Mouse (Mus musculus) cerebellum, adult 9-11 months (tissue): Measurements from ENCODE around the gene Col17a1.

Experiments
- DNase-seq: peaks from one replicate; pipeline ENCODE4 v3.0.0; 2022

Col17a1 gene

GRCm38 (mm10) chr19:47691994-47692393, at the start of gene Col17a1:
Gene Col17a1 (minus strand): TSS chr19:47692094.
- no peak for DNase-seq

DNA sequence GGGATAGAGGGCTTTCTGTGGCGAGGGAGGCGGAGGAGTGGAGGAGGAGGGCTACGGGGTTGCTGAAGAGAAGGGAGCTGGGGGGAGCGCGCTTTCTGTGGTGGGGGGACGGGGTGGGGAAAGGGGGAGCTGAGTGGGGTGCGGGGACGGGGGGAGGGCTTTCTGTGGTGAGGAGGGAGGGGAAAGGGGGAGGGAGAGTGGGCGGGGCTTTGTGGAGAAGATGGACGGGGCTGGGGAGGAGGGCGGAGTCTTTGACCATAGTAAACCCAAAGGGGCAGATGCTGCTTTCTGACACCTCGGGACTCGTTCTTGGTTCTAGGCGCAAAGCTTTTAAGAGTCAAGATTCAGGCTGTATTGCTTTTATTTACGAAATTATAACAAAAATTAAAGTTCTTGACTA, 40.0 kb upstream of the Col17a1 start:
- DNase-seq = no peak

GRCm38 (mm10) chr19:47731071-47731881, 39.4 kb upstream of the Col17a1 start, which contains the start of gene Sfr1:
Gene Sfr1 (plus strand): TSS chr19:47731682.
- DNase-seq = peak; percentile 99

DNA sequence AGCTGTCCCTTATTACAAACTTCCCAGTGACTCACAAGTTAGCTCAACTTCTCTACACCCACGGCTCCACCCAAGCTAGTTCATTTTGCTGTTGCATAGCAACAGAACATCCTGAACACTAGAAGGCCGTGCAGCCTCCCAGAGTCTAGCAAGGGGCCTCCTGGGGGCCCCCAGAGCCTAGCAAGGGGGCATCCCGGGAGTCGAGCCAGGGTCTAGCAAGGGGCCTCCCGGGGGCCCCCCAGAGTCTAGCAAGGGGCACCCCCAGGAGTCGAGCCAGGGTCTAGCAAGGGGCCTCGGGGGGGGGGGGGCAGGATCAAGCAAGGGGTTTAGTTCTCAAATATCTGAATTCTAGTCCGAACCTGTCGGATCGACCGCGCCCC, 38.8 kb upstream of the Col17a1 start:
- DNase-seq = no peak

DNA sequence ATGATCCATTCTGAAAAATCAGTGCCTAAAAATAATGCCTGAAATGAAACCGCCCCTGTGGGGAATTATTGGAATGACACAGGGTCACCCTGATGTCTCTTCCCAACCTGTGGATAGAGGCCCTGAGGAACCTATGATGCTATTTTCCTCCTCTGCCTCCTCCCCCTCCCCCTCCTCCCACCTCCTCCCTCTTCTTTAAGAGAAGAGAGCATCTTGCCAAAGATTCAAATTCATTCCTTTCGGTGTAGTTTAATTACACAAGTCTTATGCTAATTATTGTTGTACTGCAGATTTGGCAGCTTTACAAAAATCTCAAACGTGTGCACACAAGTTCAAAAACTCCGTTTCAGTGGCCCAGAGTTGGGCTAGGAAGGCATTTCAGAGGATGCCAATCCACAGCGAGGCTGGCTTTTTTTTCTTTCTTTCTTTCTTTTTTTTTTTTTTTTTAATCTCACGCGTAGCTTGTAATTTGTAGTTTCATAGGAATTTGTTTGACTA, 33.8 kb upstream of the Col17a1 start:
- DNase-seq = no peak

- no peak for DNase-seq
Measured at GRCm38 (mm10) chr19:47724903-47725302, 33.0 kb upstream of the Col17a1 start.

DNA sequence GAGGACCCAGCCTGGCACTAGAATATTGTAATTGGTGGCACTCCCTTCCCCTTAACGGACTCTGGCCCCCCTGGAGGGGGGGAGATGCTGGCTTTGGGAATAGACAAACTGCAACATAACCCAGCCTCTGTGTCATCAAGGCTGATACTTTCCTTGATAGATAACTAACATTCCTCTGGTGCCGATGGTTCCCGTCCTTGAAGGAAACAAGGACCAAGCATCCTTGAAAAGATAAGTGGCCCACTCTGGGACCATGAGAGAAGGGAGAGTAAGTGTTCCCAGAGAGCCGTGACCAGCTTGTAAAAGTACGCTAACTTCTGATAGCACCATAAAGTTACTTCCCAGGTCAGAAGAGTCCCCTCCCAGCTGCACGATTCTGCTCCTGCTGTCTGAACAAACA, 30.6 kb upstream of the Col17a1 start:
- no peak for DNase-seq

- no peak for DNase-seq
Measured at GRCm38 (mm10) chr19:47719147-47719546, 27.3 kb upstream of the Col17a1 start.

GRCm38 (mm10) chr19:47716144-47716543, 24.2 kb upstream of the Col17a1 start:
- DNase-seq = no peak

DNA sequence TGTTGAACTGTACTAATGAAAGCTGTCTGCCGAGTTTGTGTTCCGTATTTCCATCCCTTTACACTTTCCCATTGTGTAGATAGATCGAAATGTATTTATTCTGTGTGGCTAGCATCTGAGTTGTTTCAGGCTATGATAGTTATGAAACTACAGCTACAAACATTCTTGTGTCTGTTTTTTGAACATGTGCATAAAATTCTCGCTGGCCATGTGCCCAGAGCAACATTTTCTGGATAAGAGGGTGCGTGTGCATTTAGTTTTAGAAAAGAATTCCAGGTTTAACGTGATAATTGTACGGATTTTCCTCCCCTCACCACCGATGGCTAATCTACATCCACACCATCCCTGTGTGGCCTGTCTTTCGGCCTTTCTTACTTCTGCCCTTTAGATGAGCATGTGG, 21.6 kb upstream of the Col17a1 start:
- DNase-seq = no peak

DNA sequence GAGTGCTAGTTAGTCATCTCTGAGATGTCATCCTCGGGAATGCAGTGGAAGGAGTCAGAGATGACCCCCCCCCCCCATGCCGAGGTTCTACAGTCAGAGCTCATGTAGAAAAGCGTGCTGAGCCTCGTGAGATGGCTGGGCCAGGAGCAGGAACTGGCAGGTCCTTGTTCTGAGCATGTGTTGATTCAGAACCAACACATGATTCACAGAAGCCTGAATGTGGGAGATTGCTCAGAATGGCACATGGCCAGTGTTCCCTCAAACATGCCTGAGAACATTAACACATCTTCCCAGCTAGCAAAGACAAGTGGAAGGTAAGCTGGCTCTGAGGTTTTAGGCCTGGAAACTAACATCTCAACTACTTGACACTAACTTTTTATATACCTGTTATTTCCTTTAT, 18.5 kb upstream of the Col17a1 start:
- no peak for DNase-seq

DNA sequence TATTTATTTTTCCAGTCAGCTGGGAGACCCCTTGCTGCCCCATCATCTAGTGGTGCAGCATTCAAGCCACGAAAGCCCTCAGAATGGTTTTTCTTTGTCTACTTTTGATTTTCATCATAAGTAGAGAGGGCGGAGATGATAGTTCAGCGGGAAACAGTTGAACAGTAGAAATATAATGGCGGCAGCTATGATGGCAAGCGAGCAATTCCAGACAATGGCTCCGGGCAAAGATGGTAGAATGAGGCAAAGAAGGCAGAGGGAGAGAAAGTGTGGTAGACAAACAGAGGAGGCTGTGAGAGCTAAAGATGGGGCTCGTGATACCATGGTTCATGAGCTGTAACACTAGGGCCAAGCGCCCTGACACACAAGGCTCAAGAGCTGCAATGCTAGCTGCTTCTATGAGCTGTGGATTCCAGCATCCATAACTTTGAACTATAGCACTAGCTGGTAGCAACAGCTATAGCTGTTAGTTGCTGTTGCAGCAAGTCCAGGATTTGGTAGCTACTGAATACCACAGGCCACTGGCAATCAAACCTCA, 13.9 kb upstream of the Col17a1 start:
- DNase-seq = no peak

DNA sequence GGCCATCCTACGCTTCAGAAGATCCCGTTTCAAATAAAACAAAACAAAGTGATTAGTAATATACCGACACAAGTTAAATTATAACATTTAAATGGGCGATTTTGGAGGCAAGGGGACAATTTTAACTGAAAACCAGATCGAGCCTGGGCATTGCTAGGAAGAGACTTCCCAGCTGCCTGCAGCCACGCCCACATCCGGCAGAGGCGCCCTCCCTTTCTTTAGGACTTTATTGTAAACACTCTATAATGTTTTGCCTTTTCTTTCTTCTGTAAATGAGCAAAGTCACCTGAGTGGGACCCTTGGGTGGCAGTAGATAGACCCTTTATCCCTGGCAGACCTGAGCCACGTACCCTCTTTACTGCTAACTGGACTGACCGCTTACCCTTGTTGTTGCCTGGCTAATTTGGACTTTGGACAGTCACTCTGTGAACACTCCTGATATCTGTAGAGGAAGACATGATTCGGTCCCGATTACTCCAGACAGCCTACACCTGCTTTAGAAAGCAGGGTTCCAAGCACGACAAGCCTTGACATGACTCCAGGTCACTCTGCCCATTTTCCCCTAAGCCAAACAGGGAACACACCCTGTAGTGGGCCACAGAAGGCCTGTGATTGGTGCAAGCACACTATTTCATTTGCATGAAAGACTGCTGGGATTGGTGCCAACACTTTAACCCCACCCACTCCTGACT, 13.3 kb upstream of the Col17a1 start:
- DNase-seq = no peak

DNA sequence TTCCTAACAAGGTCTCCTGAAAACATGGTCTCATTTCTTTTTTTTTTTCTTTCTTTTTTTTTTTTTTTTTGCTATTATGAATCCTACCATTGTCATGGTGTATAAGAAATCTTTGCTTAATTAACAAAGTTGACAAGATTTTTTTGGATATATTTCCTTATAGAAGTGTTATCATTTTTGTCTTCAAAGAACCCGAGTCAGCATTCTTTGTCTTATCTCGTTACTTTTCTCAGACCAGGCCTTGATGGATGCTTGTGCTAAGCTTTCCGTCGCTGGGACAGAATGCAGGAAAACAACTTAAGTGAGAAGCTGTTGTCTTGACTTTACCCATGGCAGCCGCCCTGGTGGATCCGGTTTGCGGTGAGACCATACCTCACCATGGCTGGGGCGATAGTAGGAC, 8.6 kb upstream of the Col17a1 start:
- DNase-seq = no peak

DNA sequence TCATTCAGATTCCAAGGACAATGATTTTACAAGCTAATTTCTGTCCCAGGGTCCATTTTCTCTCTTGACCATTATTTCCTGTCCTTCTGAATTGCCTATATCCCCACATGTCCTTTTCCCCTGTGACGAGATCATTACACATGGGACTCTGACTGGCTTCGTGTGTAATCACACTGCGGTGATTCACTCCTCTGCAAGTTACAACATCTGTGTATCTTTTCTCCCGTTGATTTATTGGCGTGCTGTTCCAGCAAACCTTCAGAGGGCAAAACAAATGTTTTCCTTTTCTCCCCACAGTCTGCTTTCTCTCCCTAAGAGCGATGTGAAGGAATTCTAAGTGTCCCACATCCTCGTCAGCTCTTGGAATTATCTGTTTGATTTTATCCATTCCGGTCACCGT, 7.8 kb upstream of the Col17a1 start:
- no peak for DNase-seq

- DNase-seq = no peak
Measured at GRCm38 (mm10) chr19:47698266-47698665, 6.4 kb upstream of the Col17a1 start.

DNA sequence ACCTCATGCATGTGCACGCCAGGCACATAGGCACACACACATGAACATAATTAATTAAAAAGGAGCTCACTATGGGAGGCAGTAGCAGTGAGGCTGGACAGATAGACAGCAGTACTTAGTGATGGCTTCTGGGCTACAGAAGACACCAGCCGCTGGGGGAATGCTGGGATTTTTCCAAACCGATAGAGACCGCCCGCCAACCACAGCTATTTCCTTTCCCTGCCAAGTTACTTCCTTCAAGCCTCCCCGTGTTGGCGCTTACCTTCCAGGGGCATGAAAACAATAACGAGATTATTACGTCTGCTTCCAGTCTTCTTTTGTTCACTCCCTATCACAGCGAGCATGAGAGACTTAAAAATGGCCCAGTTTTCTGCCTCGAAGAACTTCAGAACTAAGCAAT, 5.2 kb upstream of the Col17a1 start:
- no peak for DNase-seq

GRCm38 (mm10) chr19:47696411-47696810, 4.5 kb upstream of the Col17a1 start:
- DNase-seq = no peak

DNA sequence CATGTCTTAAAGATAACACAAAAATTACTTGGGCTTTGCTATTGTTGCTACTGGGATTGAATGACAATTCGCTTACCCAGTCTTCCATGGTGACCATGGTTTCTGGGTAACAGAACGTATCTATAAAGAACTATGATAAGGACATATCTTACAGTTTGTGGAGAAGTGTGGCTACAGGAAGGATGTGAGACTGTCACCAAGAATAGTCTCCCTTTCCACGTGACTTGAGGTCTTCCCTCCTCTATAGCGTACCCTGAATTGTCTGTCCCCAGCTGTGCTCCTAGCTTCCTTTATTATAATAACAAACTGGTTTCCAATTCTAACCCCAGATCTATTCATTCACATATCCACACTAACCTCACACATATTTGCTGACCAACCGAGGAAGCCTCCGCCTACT, 3.8 kb upstream of the Col17a1 start:
- no peak for DNase-seq

DNA sequence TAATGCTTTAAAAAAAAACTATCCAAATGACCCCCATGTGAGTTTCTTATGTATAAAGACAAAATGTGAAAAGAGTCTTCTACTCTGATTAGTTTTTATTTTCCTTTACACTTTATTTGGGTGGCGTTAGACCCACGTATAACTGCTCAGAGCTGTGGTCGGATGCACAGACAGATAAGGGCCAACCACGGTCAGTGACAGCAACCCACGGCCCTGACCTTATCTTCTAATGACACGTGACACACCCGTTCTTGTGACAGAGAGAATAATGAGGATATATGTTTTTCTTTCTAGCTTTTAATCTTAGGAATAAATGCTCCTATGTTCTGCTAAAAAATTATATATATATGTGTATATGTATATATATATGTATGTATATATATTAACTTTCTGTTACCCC, 2.3 kb downstream of the Col17a1 start:
- DNase-seq = no peak

- DNase-seq = no peak
Measured at GRCm38 (mm10) chr19:47678675-47679074, 13.2 kb downstream of the Col17a1 start.

- no peak for DNase-seq
Measured at GRCm38 (mm10) chr19:47674419-47674818, 17.5 kb downstream of the Col17a1 start.

GRCm38 (mm10) chr19:47668399-47668798, 23.5 kb downstream of the Col17a1 start:
- peak; percentile 85 for DNase-seq

DNA sequence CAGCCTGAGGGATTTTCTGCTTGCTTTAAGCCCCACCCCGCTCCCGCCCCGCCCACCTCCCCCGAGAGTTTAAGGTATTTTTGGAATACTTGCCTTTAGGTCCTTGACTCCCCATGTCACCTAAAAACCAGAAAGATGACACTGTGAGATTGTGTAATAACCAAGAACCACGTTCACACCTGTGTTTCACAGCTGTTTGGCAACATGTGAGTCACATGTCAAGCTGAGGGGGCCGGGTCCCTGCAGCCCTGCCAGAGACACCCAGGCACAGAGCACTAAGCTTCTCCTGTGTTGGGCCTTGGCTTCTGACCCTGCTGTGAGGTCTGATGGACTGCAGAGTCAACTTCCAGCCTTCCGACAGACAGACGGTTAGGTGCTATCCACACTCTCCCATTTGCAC, 24.3 kb downstream of the Col17a1 start:
- DNase-seq = no peak
